Comparison of ENCODE assay signal across 8 mouse cellular contexts in genomic region chr11:52374340-52374739, GRCm38 (mm10). TPM values are rescaled to one million over a fixed set of nuclear protein-coding genes. Genes with fewer than 3 reads are reported as not detected.
DNase-seq lines count a peak whose midpoint lies in the region; ATAC-seq lines count a peak whose summit lies in the region.

No protein-coding gene starts in this region.

- no peak overlapping the region for H3K27ac ChIP-seq in embryonic facial prominence, embryonic 11.5 days (replicated peaks; ENCODE audit: low read depth, low read length)
- H3K27ac ChIP-seq in hindbrain, embryonic 12.5 days: no peak overlapping the region
- no peak overlapping the region for H3K27ac ChIP-seq in lung, embryonic 15.5 days

- no peaks in the 10 kb centered on the region for H3K9me3 ChIP-seq in embryonic facial prominence, embryonic 11.5 days (replicated peaks; ENCODE audit: control insufficient read depth, low read length)
- no peaks in the 10 kb centered on the region for H3K9me3 ChIP-seq in hindbrain, embryonic 12.5 days (replicated peaks)
- H3K9me3 ChIP-seq in lung, embryonic 15.5 days: no peaks in the 10 kb centered on the region

- no peak overlapping the region for H3K9ac ChIP-seq in embryonic facial prominence, embryonic 11.5 days (replicated peaks; ENCODE audit: low read length)
- no peak overlapping the region for H3K9ac ChIP-seq in hindbrain, embryonic 12.5 days
- H3K9ac ChIP-seq in lung, embryonic 15.5 days: no peak overlapping the region

- intact Hi-C loops in left cerebral cortex, postnatal 4 days (cut with DNase I): no loop called here

- H3K4me3 ChIP-seq in embryonic facial prominence, embryonic 11.5 days (ENCODE audit: low read depth, low read length): no peak overlapping the region
- no peak overlapping the region for H3K4me3 ChIP-seq in hindbrain, embryonic 12.5 days
- no peak overlapping the region for H3K4me3 ChIP-seq in lung, embryonic 15.5 days

- H3K4me2 ChIP-seq in embryonic facial prominence, embryonic 11.5 days (ENCODE audit: low read depth, low read length): no peak overlapping the region
- no peak overlapping the region for H3K4me2 ChIP-seq in hindbrain, embryonic 12.5 days (replicated peaks)
- H3K4me2 ChIP-seq in lung, embryonic 15.5 days: no peak overlapping the region

- no peaks in the 10 kb centered on the region for H3K27me3 ChIP-seq in embryonic facial prominence, embryonic 11.5 days (ENCODE audit: control insufficient read depth, insufficient read depth, low read length)
- no peaks in the 10 kb centered on the region for H3K27me3 ChIP-seq in hindbrain, embryonic 12.5 days
- no peaks in the 10 kb centered on the region for H3K27me3 ChIP-seq in lung, embryonic 15.5 days

- no peaks in the 10 kb centered on the region for H3K4me1 ChIP-seq in embryonic facial prominence, embryonic 11.5 days (ENCODE audit: control insufficient read depth, insufficient read depth, low read length)
- H3K4me1 ChIP-seq in hindbrain, embryonic 12.5 days: peaks cover 13% of the 10 kb centered on the region
- peaks cover 20% of the 10 kb centered on the region for H3K4me1 ChIP-seq in lung, embryonic 15.5 days

- no peaks in the 10 kb centered on the region; the same call in 1 of the 2 replicates for H3K36me3 ChIP-seq in embryonic facial prominence, embryonic 11.5 days (replicated peaks; ENCODE audit: control insufficient read depth, insufficient read depth, low read depth, low read length)
- peaks cover 35% of the 10 kb centered on the region for H3K36me3 ChIP-seq in hindbrain, embryonic 12.5 days
- peaks cover 47% of the 10 kb centered on the region for H3K36me3 ChIP-seq in lung, embryonic 15.5 days

- WGBS in embryonic facial prominence, embryonic 11.5 days: 62% methylated on average over 6 of the region's 6 CpGs
- 60% methylated on average over 6 of the region's 6 CpGs for WGBS in hindbrain, embryonic 12.5 days
- WGBS in lung, embryonic 15.5 days: 61% methylated on average over 6 of the region's 6 CpGs

- DNase-seq in left cerebral cortex, postnatal 4 days: peak; percentile 59
- DNase-seq in left cerebral cortex, adult 11 months (ENCODE audit: low spot score): no peak
- peak; percentile 52 for DNase-seq in T-cell, adult 2 months (ENCODE audit: low spot score)
- DNase-seq in embryonic facial prominence, embryonic 11.5 days (ENCODE audit: low spot score): peak; percentile 60
- peak; percentile 94 for DNase-seq in skeletal muscle tissue, adult 2 months (ENCODE audit: low read depth, low spot score)
- peak; percentile 56 for DNase-seq in yolk sac, embryonic 10.5 days (ENCODE audit: low spot score)

- 0 out of 2 replicates have a peak, but pooled peaks have one; percentile 9 for ATAC-seq in embryonic facial prominence, embryonic 11.5 days (replicated peaks; ENCODE audit: insufficient number of reproducible peaks, low FRiP score, low TSS enrichment, low read depth)
- peak; percentile 46; the same call in 1 of the 2 replicates for ATAC-seq in hindbrain, embryonic 12.5 days (ENCODE audit: low FRiP score)
- ATAC-seq in lung, embryonic 15.5 days (ENCODE audit: borderline replicate concordance, extremely low read depth, low FRiP score, low TSS enrichment): peak; percentile 5; the same call in 1 of the 2 replicates

RNA-seq across cellular contexts. Expression of gene Vdac1, which starts 13.7 kb away (rescaled TPM):
- 100 to 1,000 TPM; 438 to 456 TPM for total RNA-seq in left cerebral cortex, postnatal 4 days (2021)
- polyA plus RNA-seq in embryonic facial prominence, embryonic 11.5 days (2014; fragmentation: Nextera tagmentation; extraction: Ambion mirVana): 219 and 222 TPM in 2 replicates
- 232 and 233 TPM in 2 replicates for polyA plus RNA-seq in hindbrain, embryonic 12.5 days (2016; fragmentation: Nextera tagmentation; extraction: Ambion mirVana)
- polyA plus RNA-seq in lung, embryonic 15.5 days (2015; fragmentation: Nextera tagmentation; extraction: Ambion mirVana): 256 and 265 TPM in 2 replicates

RNA-seq across cellular contexts. Expression of gene 9530068E07Rik, which starts 21.9 kb away (rescaled TPM):
- 10 to 100 TPM; 69.0 to 69.2 TPM for total RNA-seq in left cerebral cortex, postnatal 4 days (2021)
- 201 and 202 TPM in 2 replicates for polyA plus RNA-seq in embryonic facial prominence, embryonic 11.5 days (2014; fragmentation: Nextera tagmentation; extraction: Ambion mirVana)
- 172 and 178 TPM in 2 replicates for polyA plus RNA-seq in hindbrain, embryonic 12.5 days (2016; fragmentation: Nextera tagmentation; extraction: Ambion mirVana)
- 221 and 224 TPM in 2 replicates for polyA plus RNA-seq in lung, embryonic 15.5 days (2015; fragmentation: Nextera tagmentation; extraction: Ambion mirVana)
